Mouse (Mus musculus) neural tube, embryonic 10.5 days (tissue): ENCODE results near the gene Pitx1.

Experiments used
- DNase-seq: peaks from one replicate; pipeline ENCODE4 v3.0.0-alpha.2; 2017; ENCODE audit warnings: low spot score; ENCODE audit errors: extremely low spot score

The Pitx1 gene

GRCm38 (mm10) chr13:55836142-55836625 lies at the start of gene Pitx1:
Pitx1 (minus strand) TSS chr13:55836192.
- DNase-seq = peak; percentile 64

DNA sequence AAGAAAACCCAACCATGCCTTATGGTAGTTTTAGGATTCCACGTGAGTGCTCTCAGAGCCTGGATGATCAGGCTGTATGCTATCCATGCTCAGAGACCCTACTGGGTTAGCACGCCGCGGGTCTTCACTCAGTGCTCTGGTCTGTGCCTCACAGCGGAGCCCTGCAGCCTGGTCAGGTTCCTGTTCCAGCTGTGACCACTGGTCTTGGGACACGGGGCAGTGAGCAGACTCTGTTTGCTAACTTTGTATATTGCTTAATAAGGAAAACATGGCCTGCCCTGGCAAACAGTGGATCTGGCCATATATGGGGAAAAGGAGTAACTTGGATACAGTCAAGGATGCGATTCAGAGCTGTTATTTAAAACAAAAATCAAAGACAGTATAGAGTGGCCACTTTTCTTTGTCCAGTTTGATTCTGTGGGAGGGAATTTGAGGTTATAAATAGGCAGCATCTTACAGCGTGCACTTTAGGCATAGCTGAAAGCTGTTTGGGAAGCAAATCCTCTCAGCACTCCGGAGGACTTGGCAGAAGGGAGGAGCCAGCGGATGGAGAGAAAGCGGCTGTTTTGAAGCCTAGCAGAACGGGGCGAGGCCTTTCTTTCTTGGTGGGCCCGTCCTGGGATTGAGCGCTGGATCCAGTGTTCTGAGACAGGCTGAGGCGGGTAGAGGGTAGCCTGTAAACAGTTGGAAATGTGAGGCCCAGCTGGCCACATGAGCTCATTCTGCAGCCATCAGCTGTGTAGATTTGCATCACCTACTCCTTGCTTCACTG lies 45.6 kb upstream of the Pitx1 start:
- DNase-seq = no peak

DNA sequence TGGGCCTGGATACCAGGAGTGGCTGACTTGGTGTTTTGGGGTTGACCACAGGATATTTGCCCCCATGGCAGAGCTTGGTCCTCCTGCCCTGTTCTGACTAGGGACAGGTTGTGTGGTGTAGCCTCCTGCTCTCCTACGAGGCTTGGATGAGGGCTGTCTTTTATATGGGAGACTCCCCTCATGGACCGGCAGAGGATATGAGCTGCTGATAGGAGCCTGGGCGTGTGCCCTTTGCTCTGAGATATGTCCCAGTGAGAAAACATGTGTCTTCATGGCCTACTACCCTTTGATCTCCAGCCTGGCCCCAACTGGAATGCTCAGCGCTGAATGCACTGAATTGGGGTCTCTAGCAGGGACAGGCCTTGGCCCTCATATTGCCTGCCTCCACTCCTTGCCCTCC lies 42.4 kb upstream of the Pitx1 start:
- DNase-seq = no peak

GRCm38 (mm10) chr13:55871410-55871809 lies 35.4 kb upstream of the Pitx1 start:
- DNase-seq = no peak

DNA sequence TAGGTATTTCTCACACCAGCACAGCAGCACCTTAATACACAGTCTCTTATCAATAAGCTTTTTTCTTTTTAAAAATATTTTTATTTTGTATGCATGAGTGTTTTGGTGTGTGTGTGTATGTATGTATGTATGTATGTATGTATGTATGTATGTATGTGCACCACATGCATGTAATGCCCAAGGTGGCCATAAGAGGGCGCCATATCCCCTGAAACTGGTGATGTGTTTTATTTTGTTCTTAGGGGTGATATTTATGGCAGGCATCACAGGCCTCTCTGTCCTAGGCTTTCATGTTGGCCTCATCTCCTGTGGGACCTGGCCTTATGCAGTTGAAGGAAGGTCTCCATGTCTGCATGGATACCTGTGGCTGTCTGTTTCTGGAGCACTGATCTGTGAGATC lies 34.0 kb upstream of the Pitx1 start:
- no peak for DNase-seq

- DNase-seq = no peak
Measured at GRCm38 (mm10) chr13:55867540-55868103, 31.6 kb upstream of the Pitx1 start.

GRCm38 (mm10) chr13:55860483-55860882 lies 24.5 kb upstream of the Pitx1 start:
- no peak for DNase-seq

GRCm38 (mm10) chr13:55858463-55858862 lies 22.5 kb upstream of the Pitx1 start:
- no peak for DNase-seq

GRCm38 (mm10) chr13:55855793-55856192 lies 19.8 kb upstream of the Pitx1 start:
- no peak for DNase-seq

GRCm38 (mm10) chr13:55852205-55852604 lies 16.2 kb upstream of the Pitx1 start:
- DNase-seq = no peak

- DNase-seq = no peak
Measured at GRCm38 (mm10) chr13:55850726-55851125, 14.7 kb upstream of the Pitx1 start.

- peak; percentile 32 for DNase-seq
Measured at GRCm38 (mm10) chr13:55848604-55849190, 12.7 kb upstream of the Pitx1 start.

GRCm38 (mm10) chr13:55847805-55848204 lies 11.8 kb upstream of the Pitx1 start:
- peak; percentile 50 for DNase-seq

DNA sequence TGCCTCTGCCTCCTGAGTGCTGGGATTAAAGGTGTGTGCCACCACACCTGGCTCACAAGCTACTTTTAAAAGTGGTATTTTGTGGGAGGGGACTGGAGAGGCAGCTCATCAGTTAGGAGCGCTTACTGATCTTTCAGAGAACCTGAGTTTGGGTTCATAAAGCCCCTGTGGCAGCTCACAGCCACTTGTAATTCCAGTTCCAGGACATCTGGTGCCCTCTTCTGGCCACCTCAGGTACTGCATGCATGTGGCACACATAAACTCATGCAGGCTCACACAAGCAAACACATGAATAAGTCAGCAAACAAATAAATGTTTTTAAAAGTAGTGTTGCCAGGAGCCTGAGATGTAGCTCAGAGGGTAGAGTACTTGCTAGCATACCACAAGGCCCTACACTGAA lies 7.7 kb upstream of the Pitx1 start:
- DNase-seq = no peak

GRCm38 (mm10) chr13:55840223-55840622 lies 4.2 kb upstream of the Pitx1 start:
- no peak for DNase-seq

DNA sequence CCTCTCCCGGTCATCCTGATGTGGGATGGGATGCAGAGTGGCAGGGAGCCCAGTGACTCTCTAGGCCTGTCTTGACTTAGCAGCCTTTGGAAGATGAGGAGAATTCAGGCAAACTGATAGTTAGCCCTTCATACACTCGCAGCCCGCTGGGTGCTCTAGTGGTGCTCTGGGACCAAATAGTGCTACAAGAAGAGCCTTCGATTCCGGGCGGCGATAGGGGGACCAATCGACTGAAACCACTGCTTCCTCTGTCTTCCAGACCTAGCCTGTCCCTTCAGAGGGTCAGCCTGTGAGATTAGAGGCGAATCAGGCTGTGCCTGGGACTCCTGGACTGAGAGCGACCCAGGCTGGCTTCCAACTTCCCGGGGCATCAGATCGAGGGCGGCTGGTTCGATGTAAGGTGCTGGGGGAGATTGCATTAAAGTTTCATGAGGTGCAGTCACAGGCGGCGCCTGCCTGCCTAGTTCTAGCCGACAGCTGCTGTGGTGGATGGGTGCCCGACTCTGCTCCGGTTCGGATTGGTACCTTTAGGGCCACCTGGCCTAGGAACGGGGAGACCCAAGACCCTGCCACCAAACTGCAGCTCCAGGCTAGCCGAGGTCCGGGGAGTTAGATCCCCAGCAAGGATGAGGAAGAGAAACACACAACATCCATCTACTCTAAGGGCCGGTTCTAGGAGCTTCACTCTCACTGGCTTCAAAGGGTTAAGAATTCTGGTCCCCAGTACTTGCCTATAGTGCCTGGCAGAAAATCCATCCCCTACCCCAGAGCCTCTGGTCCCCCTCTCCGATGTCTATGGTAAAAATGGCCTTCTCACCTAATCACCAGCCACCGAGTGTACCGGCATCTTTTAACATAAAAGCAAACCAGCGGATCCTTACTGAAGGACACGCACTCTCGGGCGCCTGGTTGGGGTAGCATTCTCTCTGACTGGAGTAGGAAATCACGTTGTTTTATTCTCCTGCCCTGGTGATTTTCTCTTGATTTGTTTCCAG lies 1.1 kb upstream of the Pitx1 start:
- DNase-seq = peak; percentile 68

DNA sequence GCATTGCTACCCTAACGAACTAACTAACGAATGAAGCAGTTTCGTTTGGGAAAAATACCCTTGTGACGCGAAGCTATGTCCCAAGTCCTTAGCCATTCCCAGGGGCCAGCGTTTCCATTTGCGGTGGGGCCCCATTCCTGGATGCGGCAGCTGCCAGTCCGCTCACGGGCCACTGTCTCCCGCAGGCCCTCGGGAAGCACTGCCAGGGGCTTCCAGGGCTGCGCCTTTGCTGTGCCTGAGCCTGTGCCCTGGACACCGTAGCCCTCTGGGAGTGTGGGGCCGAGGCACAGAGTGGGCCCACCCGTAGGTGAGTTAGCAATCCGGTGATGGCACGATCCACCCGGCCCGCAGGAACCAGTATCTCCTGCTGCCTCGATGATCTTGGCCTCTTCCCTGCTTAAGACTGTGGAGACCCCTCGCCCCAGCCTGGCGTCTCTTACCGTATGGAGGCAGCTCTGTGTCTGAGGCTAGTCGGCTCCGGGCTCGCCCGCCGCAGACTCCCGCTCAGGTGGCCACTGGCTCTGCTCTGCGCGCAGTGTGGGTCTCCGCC lies 369 bp downstream of the Pitx1 start:
- DNase-seq = peak; percentile 75

- peak; percentile 51 for DNase-seq
Measured at GRCm38 (mm10) chr13:55834667-55835066, 1.3 kb downstream of the Pitx1 start.

GRCm38 (mm10) chr13:55833921-55834320 lies 2.1 kb downstream of the Pitx1 start:
- peak; percentile 41 for DNase-seq

DNA sequence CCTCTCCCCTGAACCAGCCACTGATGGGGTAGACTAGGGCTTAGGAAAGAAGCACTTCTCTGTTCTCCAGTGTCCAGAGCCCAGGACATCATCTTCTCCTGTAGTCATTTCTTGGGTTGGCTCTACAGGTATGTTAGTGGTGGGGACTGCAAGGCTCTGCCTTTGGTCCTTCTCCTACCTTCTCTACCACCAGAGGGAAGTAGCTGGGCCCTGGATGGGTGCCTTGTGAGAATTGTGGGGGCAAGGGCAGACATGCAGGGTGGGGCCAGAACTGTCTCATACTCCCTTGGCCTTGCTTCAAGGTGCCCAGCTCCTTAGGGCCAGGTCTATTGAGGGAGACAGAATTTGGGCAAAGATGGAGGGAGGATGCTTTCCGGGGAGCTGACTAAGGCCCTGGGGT lies 3.4 kb downstream of the Pitx1 start:
- DNase-seq = no peak

GRCm38 (mm10) chr13:55831722-55832160 lies 4.3 kb downstream of the Pitx1 start:
- no peak for DNase-seq
